Mouse (Mus musculus): ENCODE measurements around the gene Tet2. TPM values are rescaled to one million over a fixed set of nuclear protein-coding genes. Genes with fewer than 3 reads are reported as not detected.

Gene Tet2
- polyA plus RNA-seq, 1 experiment = 59.1 TPM

DNA sequence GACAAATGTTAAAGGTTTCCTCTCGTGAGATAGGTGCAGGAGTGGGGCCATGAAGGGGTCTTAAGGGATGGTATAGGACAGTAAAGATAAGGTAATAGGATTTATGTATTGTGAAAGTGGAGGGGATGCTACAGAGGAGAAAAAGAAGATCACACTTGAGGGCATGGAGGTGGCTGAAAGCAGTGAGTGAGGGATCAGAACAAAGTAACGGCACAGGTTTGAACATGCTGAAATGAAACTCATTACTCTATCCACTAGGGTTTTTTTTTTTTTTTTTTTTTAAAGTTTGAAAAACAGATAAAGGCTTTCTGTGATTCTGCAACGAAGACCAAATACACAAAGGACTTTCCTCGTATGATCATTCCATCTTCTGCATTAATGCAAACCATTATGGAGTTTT, 116.9 kb downstream of the Tet2 start:
- Histone ChIP-seq H3K36me3 (ENCODE audit: control insufficient read depth, insufficient read depth, low read length, poor library complexity, severe bottlenecking) (no peaks in the 10 kb centered on the region), H3K4me3 (ENCODE audit: low read depth, low read length) (no peak overlapping the region), H3K9me3 (replicated peaks; ENCODE audit: control insufficient read depth, insufficient read depth, low read length, poor library complexity, severe bottlenecking) (no peaks in the 10 kb centered on the region)

GRCm38 (mm10) chr3:133423073-133423472, 121.9 kb downstream of the Tet2 start:
- no peaks in the 10 kb centered on the region for H3K4me1 ChIP-seq (ENCODE audit: control insufficient read depth, insufficient read depth, low read length)
- no peaks in the 10 kb centered on the region for H3K27me3 ChIP-seq (ENCODE audit: control insufficient read depth, insufficient read depth, low read length, poor library complexity, severe bottlenecking)
- no peak for TF ChIP-seq EP300 (IDR thresholded peaks at IDR 0.05; ENCODE audit: insufficient read depth, low read depth, low read length)
- TF ChIP-seq CTCF (IDR thresholded peaks at IDR 0.05; ENCODE audit: low read depth, low read length) = no peak
- H3K9ac ChIP-seq (ENCODE audit: low read depth, poor library complexity, severe bottlenecking) = no peak overlapping the region
- no peak overlapping the region for H3K4me3 ChIP-seq (ENCODE audit: low read depth, low read length)
- H3K36me3 ChIP-seq (ENCODE audit: control insufficient read depth, insufficient read depth, low read length, poor library complexity, severe bottlenecking) = no peaks in the 10 kb centered on the region
- H3K27ac ChIP-seq (ENCODE audit: insufficient read depth, low read length) = no peak overlapping the region
- H3K9me3 ChIP-seq (replicated peaks; ENCODE audit: control insufficient read depth, insufficient read depth, low read length, poor library complexity, severe bottlenecking) = 0 out of 2 replicates have a peak, but pooled peaks cover 3% of the 10 kb centered on the region

More for the DNA sequence above, 116.9 kb downstream of the Tet2 start:
- Histone ChIP-seq H3K27ac (ENCODE audit: insufficient read depth, low read length) (no peak overlapping the region), H3K27me3 (ENCODE audit: control insufficient read depth, insufficient read depth, low read length, poor library complexity, severe bottlenecking) (no peaks in the 10 kb centered on the region), H3K4me1 (ENCODE audit: control insufficient read depth, insufficient read depth, low read length) (no peaks in the 10 kb centered on the region), H3K9ac (ENCODE audit: low read depth, poor library complexity, severe bottlenecking) (no peak overlapping the region)
- TF ChIP-seq POLR2A (IDR thresholded peaks at IDR 0.05; ENCODE audit: insufficient read depth, low read length) = no peak
- TF ChIP-seq EP300 (IDR thresholded peaks at IDR 0.05; ENCODE audit: insufficient read depth, low read depth, low read length) = no peak
- TF ChIP-seq CTCF (IDR thresholded peaks at IDR 0.05; ENCODE audit: low read depth, low read length) = no peak

GRCm38 (mm10) chr3:133414747-133415146, 130.2 kb downstream of the Tet2 start:
- TF ChIP-seq CTCF (IDR thresholded peaks at IDR 0.05; ENCODE audit: low read depth, low read length) (no peak), POLR2A (IDR thresholded peaks at IDR 0.05; ENCODE audit: insufficient read depth, low read length) (no peak), EP300 (IDR thresholded peaks at IDR 0.05; ENCODE audit: insufficient read depth, low read depth, low read length) (no peak)
- no peak overlapping the region for H3K4me3 ChIP-seq (ENCODE audit: low read depth, low read length)
- H3K27me3 ChIP-seq (ENCODE audit: control insufficient read depth, insufficient read depth, low read length, poor library complexity, severe bottlenecking) = no peaks in the 10 kb centered on the region
- no peak overlapping the region for H3K27ac ChIP-seq (ENCODE audit: insufficient read depth, low read length)
- no peaks in the 10 kb centered on the region for H3K9me3 ChIP-seq (replicated peaks; ENCODE audit: control insufficient read depth, insufficient read depth, low read length, poor library complexity, severe bottlenecking)
- H3K36me3 ChIP-seq (ENCODE audit: control insufficient read depth, insufficient read depth, low read length, poor library complexity, severe bottlenecking) = no peaks in the 10 kb centered on the region
- H3K9ac ChIP-seq (ENCODE audit: low read depth, poor library complexity, severe bottlenecking) = no peak overlapping the region
- no peaks in the 10 kb centered on the region for H3K4me1 ChIP-seq (ENCODE audit: control insufficient read depth, insufficient read depth, low read length)

Other genes starting within 250 kb of the Tet2 start
- gene Ppa2, start 235.0 kb downstream of the Tet2 start, polyA plus RNA-seq (2011; ENCODE audit: insufficient read depth, insufficient read length, low read depth, missing spikeins) = 50.8 and 51.0 TPM in 2 replicates